Mouse (Mus musculus) A20 (cell line): ENCODE results near the gene Usp2.

Source experiments
- DNase-seq: peaks from one replicate; pipeline ENCODE4 v3.0.0-alpha.2; 2011; ENCODE audit warnings: low read depth, low spot score

Gene Usp2

GRCm38 (mm10) chr9:44046426-44046825, 20.4 kb upstream of the Usp2 start:
- no peak for DNase-seq

GRCm38 (mm10) chr9:44047071-44047470, 19.8 kb upstream of the Usp2 start:
- DNase-seq, result peak; percentile 25

DNA sequence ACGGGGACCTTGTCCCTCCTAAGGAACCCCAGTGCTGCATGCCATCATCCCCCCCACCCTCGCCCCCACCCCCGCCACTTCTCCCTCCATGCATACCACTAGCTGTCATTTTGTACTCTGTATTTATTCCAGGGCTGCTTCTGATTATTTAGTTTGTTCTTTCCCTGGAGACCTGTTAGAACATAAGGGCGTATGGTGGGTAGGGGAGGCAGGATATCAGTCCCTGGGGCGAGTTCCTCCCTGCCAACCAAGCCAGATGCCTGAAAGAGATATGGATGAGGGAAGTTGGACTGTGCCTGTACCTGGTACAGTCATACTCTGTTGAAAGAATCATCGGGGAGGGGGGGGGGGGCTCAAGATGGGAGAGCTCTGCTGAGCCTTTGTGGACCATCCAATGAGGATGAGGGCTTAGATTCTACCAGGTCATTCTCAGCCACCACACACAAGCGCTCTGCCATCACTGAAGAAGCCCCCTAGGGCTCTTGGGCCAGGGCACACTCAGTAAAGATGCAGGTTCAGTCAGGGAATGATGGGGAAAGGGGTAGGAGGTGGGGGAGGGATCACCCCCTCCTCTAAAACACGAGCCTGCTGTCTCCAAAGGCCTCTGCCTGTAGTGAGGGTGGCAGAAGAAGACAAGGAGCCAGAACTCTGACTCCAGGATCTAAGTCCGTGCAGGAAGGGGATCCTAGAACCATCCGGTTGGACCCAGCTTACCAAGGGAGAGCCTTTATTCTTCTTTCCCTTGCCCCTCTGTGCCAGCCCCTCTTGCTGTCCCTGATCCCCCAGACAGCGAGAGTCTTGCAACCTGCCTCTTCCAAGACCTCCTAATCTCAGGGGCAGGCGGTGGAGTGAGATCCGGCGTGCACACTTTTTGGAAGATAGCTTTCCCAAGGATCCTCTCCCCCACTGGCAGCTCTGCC, 19.0 kb upstream of the Usp2 start:
- DNase-seq, result no peak

DNA sequence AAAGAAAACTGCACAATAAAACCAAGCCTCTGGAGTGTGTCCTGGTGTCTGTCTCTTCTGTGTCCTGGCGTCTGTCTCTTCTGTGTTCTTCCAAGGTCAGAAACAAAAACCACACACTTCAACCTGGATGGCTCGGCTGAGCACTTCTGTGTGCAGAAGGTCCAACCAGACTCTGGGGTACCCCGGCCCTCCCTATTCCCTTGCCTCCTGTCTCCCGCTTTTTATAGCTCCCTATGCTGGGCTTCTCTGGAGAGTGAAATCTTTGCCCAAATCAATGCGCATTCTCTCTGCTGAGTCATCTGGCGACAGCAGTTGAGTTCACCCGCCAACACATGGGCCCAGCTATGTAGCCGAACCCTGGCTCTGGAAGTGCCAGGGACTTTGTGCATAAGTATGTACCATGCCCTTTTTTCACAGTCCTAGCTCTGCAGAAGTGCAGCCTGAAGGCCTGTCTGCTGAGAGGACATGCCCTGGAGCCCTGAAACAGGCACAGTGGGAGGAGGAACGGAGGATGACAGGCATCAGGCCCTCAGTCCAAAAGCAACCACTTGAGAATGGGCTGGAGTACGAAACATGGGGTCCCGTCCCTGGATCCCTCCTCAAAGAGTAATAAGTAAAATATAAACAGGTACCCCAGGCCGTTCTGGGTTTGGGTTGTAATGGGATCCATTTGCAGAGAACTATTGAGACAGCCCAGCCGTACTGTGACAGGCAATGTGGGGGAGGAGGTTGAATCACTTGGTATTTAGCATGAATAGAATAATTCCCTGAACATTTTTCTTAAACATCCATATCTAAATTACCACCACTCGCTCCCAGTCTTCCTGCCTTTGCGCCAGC, 18.1 kb upstream of the Usp2 start:
- no peak for DNase-seq

GRCm38 (mm10) chr9:44049381-44050165, 17.2 kb upstream of the Usp2 start:
- DNase-seq, result no peak

DNA sequence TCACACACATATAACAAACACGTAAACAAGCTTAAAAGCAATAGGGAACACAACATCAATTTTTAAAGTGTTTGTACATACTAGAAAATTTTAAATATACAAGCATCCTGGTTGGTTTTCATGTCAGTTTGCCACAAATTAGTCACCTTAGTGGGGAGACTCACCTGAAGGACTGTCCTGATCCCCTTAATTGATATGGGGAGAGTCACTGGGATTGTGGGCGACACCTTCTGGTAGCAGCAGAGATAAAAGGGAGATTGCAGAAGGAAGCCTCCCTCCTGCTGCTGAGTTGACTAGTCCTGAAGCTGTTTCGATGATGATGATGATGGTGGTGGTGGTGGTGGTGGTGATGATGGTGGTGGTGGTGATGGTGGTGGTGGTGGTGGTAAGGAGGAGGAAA, 14.0 kb upstream of the Usp2 start:
- DNase-seq, result peak; percentile 26

DNA sequence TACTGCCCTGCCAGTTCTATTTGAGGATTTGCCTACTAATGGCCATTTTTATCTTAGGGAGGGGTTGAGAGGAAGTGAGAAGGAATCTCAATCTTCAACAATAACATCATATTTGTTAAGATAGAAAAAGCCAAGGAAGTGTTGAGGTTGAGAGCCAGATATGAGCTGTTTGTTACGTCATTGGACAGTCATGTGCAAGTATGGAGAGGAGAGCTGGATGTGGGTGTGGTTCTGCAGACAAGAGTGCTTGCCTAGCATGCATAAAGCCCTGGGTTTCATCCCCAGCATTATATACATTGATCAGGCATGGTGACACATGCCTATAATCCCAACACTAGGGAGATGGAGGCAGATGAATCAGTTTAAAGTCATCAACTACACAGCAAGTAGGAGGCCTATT, 12.9 kb upstream of the Usp2 start:
- no peak for DNase-seq

DNA sequence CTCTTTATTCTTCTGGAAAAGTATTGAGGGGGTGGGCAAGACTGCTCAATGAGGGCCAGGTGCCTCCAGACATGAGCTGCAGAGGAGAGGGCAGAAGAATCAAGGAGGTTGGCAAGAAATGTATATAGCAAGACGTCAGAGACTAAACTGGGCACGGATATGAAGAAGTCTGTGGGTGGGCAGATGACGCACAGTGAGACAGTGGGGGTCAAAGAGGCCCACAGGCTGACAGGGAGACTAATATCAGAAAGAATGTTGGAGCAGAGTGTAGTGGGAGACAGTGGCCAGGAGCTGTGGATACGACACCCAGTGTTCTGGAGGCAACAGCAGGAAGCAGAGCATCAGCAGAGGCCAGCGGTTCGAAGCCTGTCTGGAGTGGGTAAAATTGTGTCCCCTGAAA, 8.2 kb upstream of the Usp2 start:
- DNase-seq, result no peak

GRCm38 (mm10) chr9:44065177-44065576, 1.6 kb upstream of the Usp2 start:
- no peak for DNase-seq

DNA sequence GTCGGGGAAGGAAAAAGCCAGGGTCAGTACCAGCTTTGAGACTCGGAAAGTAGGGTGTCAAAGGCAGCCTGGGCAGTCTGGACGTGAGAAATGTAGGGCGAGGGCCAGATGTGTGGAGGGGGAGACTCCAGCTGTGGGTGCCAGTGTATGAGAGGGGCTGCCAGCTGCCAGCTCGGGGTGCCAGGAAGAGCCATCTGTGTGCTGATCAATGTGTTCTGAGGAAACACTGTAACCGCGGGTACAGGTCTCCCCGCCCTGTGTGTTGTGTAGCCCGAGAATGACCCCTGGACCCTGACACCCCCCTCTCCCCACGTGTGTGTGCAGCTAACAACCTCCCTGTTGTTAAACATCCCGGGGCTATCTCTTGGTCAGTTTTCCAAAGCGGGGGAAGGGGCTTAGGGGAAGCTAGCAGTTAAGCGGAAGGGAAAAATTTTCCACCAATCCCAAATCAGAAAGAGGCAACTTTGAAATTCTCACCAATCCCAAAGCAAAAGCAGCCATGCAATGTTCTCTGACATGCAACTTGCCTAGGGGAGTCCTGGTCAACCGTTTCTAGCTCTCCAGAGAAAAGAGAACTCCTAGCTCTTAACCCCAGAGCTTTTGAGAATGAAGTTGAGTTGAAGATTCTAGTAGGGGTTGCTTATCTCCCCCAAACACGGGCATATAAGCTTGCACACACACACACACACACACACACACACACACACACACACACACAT, 579 bp downstream of the Usp2 start:
- no peak for DNase-seq

- DNase-seq, result no peak
These were observed 1.1 kb downstream of the Usp2 start for GRCm38 (mm10) chr9:44067960-44068330.

DNA sequence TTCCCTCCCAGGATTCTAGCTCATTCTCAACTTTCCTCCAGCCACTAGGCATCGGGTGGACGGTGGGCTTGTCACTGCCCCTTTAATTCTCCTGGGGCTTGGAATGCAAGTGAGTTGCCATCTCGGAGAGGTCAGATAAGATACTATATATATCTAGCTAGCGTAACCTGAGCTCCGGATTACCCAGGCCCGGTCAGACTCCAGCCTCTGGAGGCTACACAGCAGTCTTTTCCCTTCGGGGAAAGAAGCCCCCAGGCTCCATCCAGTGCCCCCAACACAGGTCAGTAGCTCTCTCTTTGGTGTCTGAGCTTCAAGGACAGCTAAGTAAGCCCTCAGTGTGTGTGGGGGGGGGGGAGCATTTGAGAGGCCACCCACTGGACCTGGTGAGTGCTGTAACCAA, 2.4 kb downstream of the Usp2 start:
- DNase-seq, result no peak

- DNase-seq, result no peak
These were observed 3.5 kb downstream of the Usp2 start for GRCm38 (mm10) chr9:44070113-44070843.

GRCm38 (mm10) chr9:44070844-44071231, 4.0 kb downstream of the Usp2 start:
- no peak for DNase-seq

DNA sequence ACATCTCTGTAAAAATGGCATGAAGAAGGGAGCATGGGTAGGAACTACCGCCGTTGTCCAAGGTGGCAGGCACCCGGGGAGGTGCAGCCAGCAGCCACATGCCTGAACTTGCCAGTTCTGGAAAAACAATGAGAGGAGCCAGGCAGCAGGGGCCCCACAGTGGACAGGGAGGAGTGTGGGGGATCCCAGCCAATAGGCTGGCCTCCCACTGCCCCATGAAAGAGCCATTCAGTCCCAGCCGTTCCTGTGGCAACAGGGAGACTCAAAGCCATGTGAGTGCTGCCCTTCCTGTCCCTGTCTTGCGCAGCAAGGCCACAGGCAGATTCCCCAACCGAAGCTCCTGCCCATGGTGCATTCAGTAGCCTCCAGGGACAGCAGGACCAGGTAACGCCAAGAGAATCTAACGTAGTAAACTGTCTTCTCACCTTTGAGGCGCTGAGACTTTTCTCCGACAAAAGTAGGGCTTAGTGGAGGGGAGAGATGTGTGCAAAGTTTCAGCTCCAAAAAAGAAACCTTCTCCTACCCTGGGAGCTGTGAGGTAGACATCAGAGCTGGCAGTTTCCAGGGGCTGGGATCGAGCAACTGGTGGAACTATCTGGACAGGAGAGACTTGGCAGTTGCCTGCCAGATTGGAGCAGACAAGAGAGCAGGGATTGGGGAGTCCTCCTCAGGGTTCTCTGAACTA, 5.2 kb downstream of the Usp2 start:
- no peak for DNase-seq

DNA sequence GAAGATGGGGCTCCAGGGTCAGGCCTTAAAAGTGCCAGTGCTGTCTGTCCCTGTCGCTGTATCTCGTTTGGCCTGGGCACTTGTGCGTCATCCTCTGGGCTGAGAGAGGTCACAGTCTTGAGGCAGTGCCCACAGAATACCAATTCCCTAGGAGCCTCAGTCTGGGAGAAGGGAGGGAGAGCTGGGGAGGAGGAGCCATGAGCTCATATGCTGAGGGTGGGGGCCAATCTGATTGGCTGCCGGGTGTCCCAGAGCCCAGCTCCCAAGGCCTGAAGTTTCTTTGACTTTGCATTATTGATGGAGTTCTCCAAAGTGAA, 5.7 kb downstream of the Usp2 start:
- DNase-seq, result no peak

DNA sequence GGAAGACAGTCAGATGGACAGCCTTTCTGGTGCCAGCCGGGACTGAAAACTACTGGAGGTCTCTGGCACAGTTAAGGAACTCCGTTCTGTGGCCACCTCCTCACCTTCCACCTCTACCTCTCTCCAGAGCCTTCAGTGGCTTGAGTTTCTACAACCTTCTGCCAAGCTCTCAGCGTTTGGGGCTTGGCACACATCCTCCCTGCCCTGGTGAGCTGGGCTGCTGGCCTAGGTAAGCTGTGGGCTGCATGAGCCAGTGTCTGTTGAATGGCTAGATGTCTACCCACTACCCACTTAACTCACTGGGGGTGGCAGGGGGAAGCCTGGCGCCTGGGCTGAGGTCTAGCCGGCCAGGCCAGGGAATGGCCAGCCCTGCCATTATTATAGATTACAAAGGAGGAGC, 6.3 kb downstream of the Usp2 start:
- DNase-seq, result no peak

- DNase-seq, result peak; percentile 75
These were observed 7.8 kb downstream of the Usp2 start for GRCm38 (mm10) chr9:44074395-44075275.

DNA sequence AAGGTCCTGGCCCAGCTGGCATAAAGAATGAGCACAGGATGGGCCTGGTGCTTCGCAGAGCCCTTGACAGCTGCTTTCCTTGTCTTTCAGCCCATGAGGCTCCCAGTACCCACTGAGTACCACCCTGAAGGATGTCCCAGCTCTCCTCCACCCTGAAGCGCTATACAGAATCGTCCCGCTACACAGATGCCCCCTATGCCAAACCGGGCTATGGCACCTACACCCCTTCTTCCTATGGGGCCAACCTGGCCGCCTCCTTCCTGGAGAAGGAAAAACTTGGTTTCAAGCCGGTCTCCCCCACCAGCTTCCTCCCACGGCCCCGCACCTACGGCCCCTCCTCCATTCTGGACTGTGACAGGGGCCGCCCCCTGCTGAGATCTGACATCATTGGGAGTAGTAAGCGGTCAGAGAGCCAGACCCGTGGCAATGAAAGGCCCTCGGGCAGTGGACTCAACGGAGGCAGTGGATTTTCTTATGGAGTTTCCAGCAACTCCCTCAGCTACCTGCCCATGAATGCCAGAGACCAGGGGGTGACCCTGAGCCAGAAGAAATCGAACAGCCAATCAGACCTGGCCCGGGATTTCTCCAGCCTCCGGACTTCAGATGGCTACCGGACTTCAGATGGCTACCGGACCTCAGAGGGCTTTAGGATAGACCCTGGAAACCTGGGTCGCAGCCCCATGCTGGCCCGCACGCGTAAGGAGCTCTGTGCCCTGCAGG, 8.6 kb downstream of the Usp2 start:
- DNase-seq, result no peak
